Mouse (Mus musculus) kidney, postnatal 0 days (tissue): ENCODE measurements at regions not wholly inside any gene's neighbourhood (a gene's known extent, or its start where the extent isn't known, plus 50 kb on each side); places are given as distances from the start of the nearest gene placed in this dataset.
A peak's percentile ranks its signal among the peaks of the same experiment; 100 is the strongest.

Source experiments
- ATAC-seq: fragments of 200-750 bp; cut with Nextera tagmentation; replicated peaks from 2 replicates; pipeline ENCODE4 v1.8.0; 2017; ENCODE audit warnings: low read depth, moderate number of reproducible peaks, moderate TSS enrichment, moderate library complexity; ENCODE audit not compliant: low FRiP score
- DNase-seq: peaks from one replicate; pipeline ENCODE4 v3.0.0-alpha.2; 2016; ENCODE audit warnings: low spot score
- H3K27ac ChIP-seq: fragments of 300-500 bp; sonication (generic); 2 replicates; pipeline ENCODE4 v1.5.1; 2014; ENCODE audit warnings: mild to moderate bottlenecking
- H3K27me3 ChIP-seq: fragments of 300-500 bp; sonication (generic); 2 replicates; pipeline ENCODE4 v1.6.1; 2014; ENCODE audit warnings: low read length, mixed read lengths; ENCODE audit not compliant: insufficient read depth
- H3K36me3 ChIP-seq: fragments of 300-500 bp; sonication (generic); 2 replicates; pipeline ENCODE4 v1.6.1; 2014; ENCODE audit warnings: low read length, mixed read lengths; ENCODE audit not compliant: insufficient read depth
- H3K4me1 ChIP-seq: fragments of 300-500 bp; sonication (generic); replicated peaks from 2 replicates; pipeline ENCODE4 v1.6.1; 2014; ENCODE audit warnings: antibody characterized with exemption, low read length, mixed read lengths; ENCODE audit not compliant: insufficient read depth
- H3K4me2 ChIP-seq: fragments of 300-500 bp; sonication (generic); 2 replicates; pipeline ENCODE4 v1.6.1; 2014; ENCODE audit warnings: mild to moderate bottlenecking, low read length, moderate library complexity, mixed read lengths
- H3K4me3 ChIP-seq: fragments of 300-500 bp; sonication (generic); replicated peaks from 2 replicates; pipeline ENCODE4 v1.5.1; 2014; ENCODE audit warnings: low read depth, low read length
- H3K9ac ChIP-seq: fragments of 300-500 bp; sonication (generic); 2 replicates; pipeline ENCODE4 v1.6.1; 2014; ENCODE audit warnings: low read depth, low read length
- H3K9me3 ChIP-seq: fragments of 300-500 bp; sonication (generic); replicated peaks from 2 replicates; pipeline ENCODE4 v1.6.1; 2016; ENCODE audit warnings: low read length, inconsistent platforms, mixed read lengths
- CTCF ChIP-seq: IDR thresholded peaks from 2 replicates; pipeline ENCODE4 v1.5.1; 2016; ENCODE audit warnings: antibody characterized with exemption, low read depth, mild to moderate bottlenecking, moderate library complexity
- WGBS: fragments of 180-500 bp; shearing (Covaris S2); extraction: QIAGEN DNeasy Blood & Tissue Kit; methylation state at CpG from one replicate; pipeline ENCODE4 v1.1.7; 2014; 5-methylcytosine and 5-hydroxymethylcytosine counted together

DNA sequence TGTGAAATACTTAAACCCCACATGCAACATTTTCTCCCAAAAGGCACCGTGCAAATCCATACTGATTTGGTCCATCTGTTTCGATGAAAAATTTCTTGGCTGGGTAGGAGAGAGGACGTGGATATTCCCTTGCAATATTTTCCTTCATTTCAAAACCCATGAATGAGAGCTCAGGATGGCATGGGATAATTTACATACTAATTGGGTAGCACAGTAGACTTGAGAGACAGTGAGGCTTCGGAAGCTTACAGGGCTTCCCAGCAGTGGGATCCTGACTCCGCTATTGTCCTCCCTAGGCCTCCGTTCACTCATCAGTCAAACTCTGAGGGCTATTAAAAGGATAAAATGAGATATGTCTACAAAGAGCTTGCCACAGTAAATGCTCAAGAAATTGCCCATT, 59.8 kb downstream of the Sox3 start:
- DNase-seq (no peak), ATAC-seq (no peak)
- Histone ChIP-seq H3K9me3 (no peaks in the 10 kb centered on the region), H3K4me3 (no peak overlapping the region), H3K4me1 (no peaks in the 10 kb centered on the region), H3K27ac (no peak overlapping the region), H3K9ac (no peak overlapping the region), H3K4me2 (no peak overlapping the region), H3K36me3 (no peaks in the 10 kb centered on the region), H3K27me3 (no peaks in the 10 kb centered on the region)
- TF ChIP-seq CTCF = no peak
- WGBS = 76% methylated on average over 6 of the region's 6 CpGs

DNA sequence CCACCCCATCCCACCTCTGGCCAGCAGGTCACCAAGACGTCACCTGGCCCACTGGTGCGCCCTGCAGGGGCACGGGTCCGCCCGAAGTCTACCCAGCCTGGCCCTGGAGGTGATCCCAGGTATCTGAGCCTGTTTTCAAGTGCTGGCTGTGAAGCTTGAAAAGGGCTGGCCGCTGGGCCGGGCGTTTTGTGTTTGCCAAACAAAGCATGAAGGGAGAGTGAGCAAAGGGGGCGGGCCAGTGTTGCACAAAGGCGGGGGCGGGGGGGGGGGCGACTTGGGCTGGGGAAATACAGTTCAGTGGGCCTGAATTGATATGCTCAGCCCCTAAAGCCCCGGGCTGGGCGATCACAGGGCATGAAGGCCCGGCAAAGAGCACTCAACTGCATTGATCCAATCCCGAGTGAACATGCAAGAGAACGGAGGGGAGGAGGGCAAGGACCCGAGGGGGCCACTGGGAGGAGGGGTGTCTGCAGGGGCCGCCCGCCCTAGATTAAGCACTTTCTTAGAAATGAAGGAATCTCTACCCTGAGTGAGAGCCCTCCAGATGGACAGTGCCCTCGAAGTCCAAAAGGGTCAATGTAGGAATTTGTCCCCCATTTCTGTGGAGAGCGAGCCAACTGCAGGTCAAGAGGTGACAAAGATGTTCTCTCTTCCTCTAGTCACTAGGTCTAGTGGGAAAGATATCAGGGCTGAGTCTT, 61.8 kb downstream of the Sox3 start:
- whole genome bisulfite sequencing = 39% methylated on average over 20 of the region's 22 CpGs
- H3K4me1 ChIP-seq = no peaks in the 10 kb centered on the region
- no peaks in the 10 kb centered on the region for H3K9me3 ChIP-seq
- no peak overlapping the region for H3K9ac ChIP-seq
- no peak overlapping the region for H3K4me2 ChIP-seq
- no peak overlapping the region for H3K27ac ChIP-seq
- no peak overlapping the region for H3K4me3 ChIP-seq
- DNase-seq (no peak), ATAC-seq (no peak)
- H3K27me3 ChIP-seq = no peaks in the 10 kb centered on the region
- no peak for TF ChIP-seq CTCF
- H3K36me3 ChIP-seq = no peaks in the 10 kb centered on the region

DNA sequence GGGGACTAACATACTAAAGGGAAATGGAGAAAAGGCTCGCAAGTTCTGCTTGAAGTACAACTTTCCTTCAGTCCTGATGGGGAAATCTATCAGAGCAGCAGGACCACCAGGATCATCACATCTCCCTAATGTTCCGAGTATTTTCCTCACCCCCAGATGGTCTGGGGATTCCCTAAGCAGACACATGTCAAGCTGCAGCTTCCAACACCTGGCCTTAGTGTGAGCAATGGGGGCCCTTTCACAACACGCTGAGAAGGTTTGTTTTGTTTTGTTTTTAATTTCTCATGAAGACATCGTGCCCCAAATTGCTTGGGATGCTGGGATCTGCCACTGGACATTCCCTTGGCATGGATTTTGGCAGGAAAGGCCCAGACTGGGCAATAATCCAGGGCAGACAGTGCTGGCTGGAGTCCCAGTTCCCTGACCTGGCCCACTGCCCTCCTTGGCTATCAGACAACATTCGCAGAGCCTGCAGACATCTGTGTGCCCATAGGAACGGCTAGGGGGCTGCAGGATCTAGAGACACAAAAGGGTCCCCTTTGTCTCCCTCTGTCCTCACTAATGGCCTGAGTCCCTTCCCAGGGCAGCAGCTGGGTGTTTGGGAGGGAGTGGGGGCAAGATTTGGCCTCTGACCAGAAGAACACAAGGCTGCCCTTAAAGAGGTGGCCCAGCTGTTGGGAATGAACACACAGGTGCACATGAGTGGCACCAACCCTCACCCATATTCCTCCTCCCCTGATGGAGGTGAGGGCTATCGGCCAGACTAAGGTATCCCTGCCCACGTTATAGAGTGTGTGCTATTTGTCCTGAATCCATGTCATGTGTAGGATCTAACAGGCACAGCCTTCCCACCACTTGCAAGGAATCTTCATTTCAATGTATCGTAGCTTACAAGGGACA, 67.8 kb downstream of the Sox3 start:
- no peaks in the 10 kb centered on the region for H3K9me3 ChIP-seq
- H3K4me1 ChIP-seq = no peaks in the 10 kb centered on the region
- no peak overlapping the region for H3K27ac ChIP-seq
- H3K4me3 ChIP-seq = no peak overlapping the region
- H3K4me2 ChIP-seq = no peak overlapping the region
- no peak for ATAC-seq
- no peaks in the 10 kb centered on the region for H3K36me3 ChIP-seq
- no peak for DNase-seq
- H3K27me3 ChIP-seq = no peaks in the 10 kb centered on the region
- no peak overlapping the region for H3K9ac ChIP-seq
- no peak for TF ChIP-seq CTCF
- 71% methylated on average over 9 of the region's 9 CpGs for WGBS

DNA sequence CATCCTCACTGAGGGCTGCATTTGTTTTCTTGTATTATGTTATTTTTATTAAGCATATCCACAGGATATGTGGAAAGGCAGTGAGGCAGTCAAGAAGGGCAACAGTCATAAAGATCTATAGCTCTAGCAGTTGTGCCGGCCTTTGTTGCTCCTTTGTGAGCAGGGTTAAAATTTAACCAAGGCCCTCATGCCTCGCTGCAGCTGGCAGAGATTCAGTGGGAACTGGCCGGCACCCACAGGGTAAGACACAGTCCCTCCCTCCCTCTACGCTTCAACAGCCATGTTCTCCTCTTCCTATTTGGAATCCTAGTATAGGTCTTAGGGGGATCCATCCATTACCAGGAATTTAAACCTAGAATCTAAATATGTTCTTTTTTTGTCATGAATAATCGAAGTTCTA, 94.7 kb downstream of the Sox3 start:
- WGBS = 44% methylated on average over 5 of the region's 5 CpGs
- Histone ChIP-seq H3K36me3 (no peaks in the 10 kb centered on the region), H3K4me1 (no peaks in the 10 kb centered on the region), H3K9ac (no peak overlapping the region), H3K4me2 (no peak overlapping the region), H3K27me3 (no peaks in the 10 kb centered on the region), H3K9me3 (no peaks in the 10 kb centered on the region), H3K27ac (no peak overlapping the region), H3K4me3 (no peak overlapping the region)
- DNase-seq = peak; percentile 1
- ATAC-seq = no peak
- TF ChIP-seq CTCF = no peak

DNA sequence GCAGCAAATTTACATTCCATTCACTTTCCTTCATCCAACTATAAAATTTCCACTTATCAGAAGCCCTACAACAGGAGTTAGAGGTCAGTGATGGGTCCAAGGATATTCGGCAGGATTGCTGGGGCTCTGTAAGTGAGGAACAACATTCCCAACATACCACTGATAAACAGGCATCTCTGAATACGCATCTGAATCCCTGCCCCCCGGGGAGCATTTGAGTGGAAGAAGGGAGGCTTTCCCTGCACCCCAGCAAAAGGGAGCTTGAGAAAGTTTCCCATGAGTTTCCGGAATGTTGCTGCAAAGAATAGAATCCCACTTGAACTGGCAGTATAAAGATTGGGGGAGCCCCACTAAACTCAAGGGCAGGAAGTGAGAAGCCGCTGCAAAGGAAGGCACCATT, 112.5 kb downstream of the Sox3 start:
- no peaks in the 10 kb centered on the region for H3K4me1 ChIP-seq
- 47% methylated on average over 5 of the region's 5 CpGs for WGBS

DNA sequence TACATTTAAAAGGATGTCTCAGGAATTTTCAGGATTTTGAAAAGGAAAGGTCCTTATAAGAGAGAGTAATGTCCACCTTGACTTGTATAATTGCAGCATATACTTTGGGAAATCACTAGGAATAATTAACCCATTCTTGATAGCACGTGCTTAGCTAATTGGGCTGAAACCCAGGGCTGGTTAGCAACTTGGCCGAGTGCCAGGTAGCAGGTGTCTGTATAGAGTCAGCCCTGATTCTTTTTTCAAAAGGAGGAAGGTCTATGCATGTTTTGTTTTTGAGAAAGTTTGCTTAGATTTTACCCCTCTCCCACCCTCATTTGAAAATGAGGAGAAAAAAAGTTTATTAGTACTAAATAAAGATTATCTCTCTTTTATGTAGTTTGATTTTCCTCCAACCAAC, 113.1 kb downstream of the Sox3 start:
- H3K4me2 ChIP-seq = no peak overlapping the region
- H3K27me3 ChIP-seq = no peaks in the 10 kb centered on the region
- 40% methylated on average over 2 of the region's 2 CpGs for WGBS
- TF ChIP-seq CTCF = no peak
- no peaks in the 10 kb centered on the region for H3K4me1 ChIP-seq
- H3K9ac ChIP-seq = no peak overlapping the region
- no peak overlapping the region for H3K27ac ChIP-seq
- ATAC-seq (no peak), DNase-seq (no peak)
- H3K9me3 ChIP-seq = no peaks in the 10 kb centered on the region
- H3K4me3 ChIP-seq = no peak overlapping the region
- H3K36me3 ChIP-seq = no peaks in the 10 kb centered on the region

More for the DNA sequence above, 112.5 kb downstream of the Sox3 start:
- ATAC-seq (no peak), DNase-seq (no peak)
- TF ChIP-seq CTCF = no peak
- Histone ChIP-seq H3K4me2 (no peak overlapping the region), H3K9ac (no peak overlapping the region), H3K27me3 (no peaks in the 10 kb centered on the region), H3K27ac (no peak overlapping the region), H3K36me3 (no peaks in the 10 kb centered on the region), H3K9me3 (no peaks in the 10 kb centered on the region), H3K4me3 (no peak overlapping the region)
